Mouse (Mus musculus): Measurements from ENCODE around the gene Strbp. TPM values are rescaled to one million over a fixed set of nuclear protein-coding genes. Genes with fewer than 3 reads are reported as not detected.

Gene Strbp
- polyA plus RNA-seq, 1 experiment from 2014 or later, result 30.2 TPM

GRCm38 (mm10) chr2:37741806-37742554 lies 38.3 kb upstream of the Strbp start:
- H3K4me3 ChIP-seq (ENCODE audit: control insufficient read depth in 1 of 2, insufficient read depth in 1 of 2, low read depth in 1 of 2, low read length in 2 of 2), result no peak overlapping the region

GRCm38 (mm10) chr2:37735807-37736188 lies 32.1 kb upstream of the Strbp start:
- Histone ChIP-seq H3K27me3 (ENCODE audit: control insufficient read depth, insufficient read depth, low read length) (no peaks in the 10 kb centered on the region), H3K4me3 (ENCODE audit: control insufficient read depth in 1 of 2, insufficient read depth in 1 of 2, low read depth in 1 of 2, low read length in 2 of 2) (peak overlapping the region; percentile 4 to 18; a peak in 3 of 4 replicates), H3K9ac (ENCODE audit: low read length) (peak overlapping the region; percentile 50), H3K4me2 (ENCODE audit: low read length) (peak overlapping the region; percentile 60), H3K27ac (replicated peaks in 1 of 2; ENCODE audit: control insufficient read depth in 1 of 2, insufficient read depth in 1 of 2, low read depth in 2 of 2, low read length in 2 of 2) (no peak overlapping the region), H3K4me1 (ENCODE audit: control insufficient read depth in 2 of 2, insufficient read depth in 2 of 2, low read length in 2 of 2) (peaks cover 7 to 10% of the 10 kb centered on the region in 2 experiments; a peak in 3 of 4 replicates), H3K9me3 (ENCODE audit: control insufficient read depth, low read length) (no peaks in the 10 kb centered on the region), H3K36me3 (ENCODE audit: control insufficient read depth, insufficient read depth, low read length) (no peaks in the 10 kb centered on the region)
- no peak for ATAC-seq (ENCODE audit: insufficient number of reproducible peaks, insufficient read depth, low FRiP score, low read depth)
- 53% methylated on average over 1 of the region's 1 CpGs for WGBS

More at GRCm38 (mm10) chr2:37741806-37742554, 38.3 kb upstream of the Strbp start:
- WGBS, result 68% methylated on average over 20 of the region's 20 CpGs
- no peaks in the 10 kb centered on the region for H3K4me1 ChIP-seq (ENCODE audit: control insufficient read depth in 2 of 2, insufficient read depth in 2 of 2, low read length in 2 of 2)
- H3K27me3 ChIP-seq (ENCODE audit: control insufficient read depth, insufficient read depth, low read length), result no peaks in the 10 kb centered on the region
- no peaks in the 10 kb centered on the region for H3K36me3 ChIP-seq (ENCODE audit: control insufficient read depth, insufficient read depth, low read length)
- ATAC-seq (ENCODE audit: insufficient number of reproducible peaks, insufficient read depth, low FRiP score, low read depth), result no peak
- H3K9ac ChIP-seq (ENCODE audit: low read length), result no peak overlapping the region
- H3K4me2 ChIP-seq (ENCODE audit: low read length), result no peak overlapping the region
- H3K27ac ChIP-seq (replicated peaks in 1 of 2; ENCODE audit: control insufficient read depth in 1 of 2, insufficient read depth in 1 of 2, low read depth in 2 of 2, low read length in 2 of 2), result no peak overlapping the region
- no peaks in the 10 kb centered on the region for H3K9me3 ChIP-seq (ENCODE audit: control insufficient read depth, low read length)

GRCm38 (mm10) chr2:37734979-37735806 lies 31.5 kb upstream of the Strbp start:
- Histone ChIP-seq H3K4me2 (ENCODE audit: low read length) (peak overlapping the region; percentile 60), H3K4me1 (ENCODE audit: control insufficient read depth in 2 of 2, insufficient read depth in 2 of 2, low read length in 2 of 2) (peaks cover 7 to 10% of the 10 kb centered on the region in 2 experiments; a peak in 3 of 4 replicates), H3K36me3 (ENCODE audit: control insufficient read depth, insufficient read depth, low read length) (no peaks in the 10 kb centered on the region), H3K4me3 (ENCODE audit: control insufficient read depth in 1 of 2, insufficient read depth in 1 of 2, low read depth in 1 of 2, low read length in 2 of 2) (peak overlapping the region; percentile 4 to 18), H3K27me3 (ENCODE audit: control insufficient read depth, insufficient read depth, low read length) (no peaks in the 10 kb centered on the region), H3K27ac (replicated peaks in 1 of 2; ENCODE audit: control insufficient read depth in 1 of 2, insufficient read depth in 1 of 2, low read depth in 2 of 2, low read length in 2 of 2) (peak overlapping the region in 1 of 2 experiments; percentile 27; a peak in 2 of 4 replicates), H3K9me3 (ENCODE audit: control insufficient read depth, low read length) (no peaks in the 10 kb centered on the region), H3K9ac (ENCODE audit: low read length) (peak overlapping the region; percentile 50)
- ATAC-seq (ENCODE audit: insufficient number of reproducible peaks, insufficient read depth, low FRiP score, low read depth), result no peak
- 10% methylated on average over 17 of the region's 17 CpGs for WGBS

- H3K9me3 ChIP-seq (ENCODE audit: control insufficient read depth, low read length), result no peaks in the 10 kb centered on the region; the same call in 1 of the 2 replicates
- H3K9ac ChIP-seq (ENCODE audit: low read length), result no peak overlapping the region
- no peaks in the 10 kb centered on the region for H3K36me3 ChIP-seq (ENCODE audit: control insufficient read depth, insufficient read depth, low read length)
- H3K4me2 ChIP-seq (ENCODE audit: low read length), result no peak overlapping the region
- no peaks in the 10 kb centered on the region for H3K27me3 ChIP-seq (ENCODE audit: control insufficient read depth, insufficient read depth, low read length)
- H3K27ac ChIP-seq (replicated peaks in 1 of 2; ENCODE audit: control insufficient read depth in 1 of 2, insufficient read depth in 1 of 2, low read depth in 2 of 2, low read length in 2 of 2), result no peak overlapping the region
- WGBS, result 83% methylated on average over 5 of the region's 5 CpGs
- H3K4me3 ChIP-seq (ENCODE audit: control insufficient read depth in 1 of 2, insufficient read depth in 1 of 2, low read depth in 1 of 2, low read length in 2 of 2), result no peak overlapping the region
- no peak for ATAC-seq (ENCODE audit: insufficient number of reproducible peaks, insufficient read depth, low FRiP score, low read depth)
- H3K4me1 ChIP-seq (ENCODE audit: control insufficient read depth in 2 of 2, insufficient read depth in 2 of 2, low read length in 2 of 2), result peaks cover 7 to 10% of the 10 kb centered on the region in 2 experiments; a peak in 3 of 4 replicates
Observed at GRCm38 (mm10) chr2:37731241-37731801, 27.7 kb upstream of the Strbp start.

- ATAC-seq (ENCODE audit: insufficient number of reproducible peaks, insufficient read depth, low FRiP score, low read depth), result no peak
- WGBS, result 73% methylated on average over 4 of the region's 4 CpGs
Observed at GRCm38 (mm10) chr2:37724231-37724630, 20.6 kb upstream of the Strbp start.

GRCm38 (mm10) chr2:37723501-37724090 lies 19.9 kb upstream of the Strbp start:
- Histone ChIP-seq H3K9me3 (ENCODE audit: control insufficient read depth, low read length) (no peaks in the 10 kb centered on the region; the same call in 1 of the 2 replicates), H3K4me2 (ENCODE audit: low read length) (no peak overlapping the region), H3K9ac (ENCODE audit: low read length) (no peak overlapping the region), H3K36me3 (ENCODE audit: control insufficient read depth, insufficient read depth, low read length) (no peaks in the 10 kb centered on the region), H3K27ac (replicated peaks in 1 of 2; ENCODE audit: control insufficient read depth in 1 of 2, insufficient read depth in 1 of 2, low read depth in 2 of 2, low read length in 2 of 2) (no peak overlapping the region), H3K4me1 (ENCODE audit: control insufficient read depth in 2 of 2, insufficient read depth in 2 of 2, low read length in 2 of 2) (no peaks in the 10 kb centered on the region), H3K27me3 (ENCODE audit: control insufficient read depth, insufficient read depth, low read length) (no peaks in the 10 kb centered on the region), H3K4me3 (ENCODE audit: control insufficient read depth in 1 of 2, insufficient read depth in 1 of 2, low read depth in 1 of 2, low read length in 2 of 2) (no peak overlapping the region)
- no peak for ATAC-seq (ENCODE audit: insufficient number of reproducible peaks, insufficient read depth, low FRiP score, low read depth)
- WGBS, result 65% methylated on average over 11 of the region's 11 CpGs

More at GRCm38 (mm10) chr2:37724231-37724630, 20.6 kb upstream of the Strbp start:
- no peaks in the 10 kb centered on the region; the same call in 1 of the 2 replicates for H3K9me3 ChIP-seq (ENCODE audit: control insufficient read depth, low read length)
- no peak overlapping the region for H3K9ac ChIP-seq (ENCODE audit: low read length)
- no peaks in the 10 kb centered on the region for H3K4me1 ChIP-seq (ENCODE audit: control insufficient read depth in 2 of 2, insufficient read depth in 2 of 2, low read length in 2 of 2)
- no peaks in the 10 kb centered on the region for H3K27me3 ChIP-seq (ENCODE audit: control insufficient read depth, insufficient read depth, low read length)
- no peaks in the 10 kb centered on the region for H3K36me3 ChIP-seq (ENCODE audit: control insufficient read depth, insufficient read depth, low read length)
- no peak overlapping the region for H3K27ac ChIP-seq (replicated peaks in 1 of 2; ENCODE audit: control insufficient read depth in 1 of 2, insufficient read depth in 1 of 2, low read depth in 2 of 2, low read length in 2 of 2)
- no peak overlapping the region for H3K4me3 ChIP-seq (ENCODE audit: control insufficient read depth in 1 of 2, insufficient read depth in 1 of 2, low read depth in 1 of 2, low read length in 2 of 2)
- H3K4me2 ChIP-seq (ENCODE audit: low read length), result no peak overlapping the region

Measured in heart, embryonic 14.5 days (tissue).